Mouse (Mus musculus): Measurements from ENCODE around the gene Acot11. TPM values are rescaled to one million over a fixed set of nuclear protein-coding genes. Genes with fewer than 3 reads are reported as not detected.
"Not testable (repeated sequence)": the region's sequence is repeated elsewhere in the genome, so short reads cannot be mapped to it uniquely, and the experiment has no call there.

Acot11 gene
- polyA plus RNA-seq, 1 experiment from 2014 or later: 3.9 TPM

DNA sequence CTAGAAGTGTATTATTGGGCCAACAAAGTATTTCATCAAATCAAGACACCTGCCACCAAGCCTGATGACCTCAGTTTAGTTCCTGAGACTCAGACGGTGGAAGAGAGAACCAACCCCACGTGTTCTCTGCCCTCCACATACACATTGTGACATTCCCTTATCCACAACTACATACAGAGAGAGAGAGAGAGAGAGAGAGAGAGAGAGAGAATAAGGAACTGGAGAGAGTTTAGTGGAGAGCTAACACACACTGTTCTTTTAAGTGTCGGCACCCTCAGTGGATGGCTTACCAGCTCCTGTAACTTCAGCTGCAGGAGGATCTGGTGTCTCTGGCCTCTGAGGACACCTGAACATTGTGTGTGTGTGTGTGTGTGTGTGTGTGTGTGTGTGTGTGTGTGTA is 2.5 kb upstream of the Acot11 start:
- Histone ChIP-seq H3K36me3 (no peaks in the 10 kb centered on the region), H3K4me1 (peaks cover 13% of the 10 kb centered on the region), H3K27ac (replicated peaks) (no peak overlapping the region), H3K4me3 (no peak overlapping the region), H3K4me2 (no peak overlapping the region), H3K27me3 (replicated peaks) (peaks cover 5% of the 10 kb centered on the region; the same call in 1 of the 2 replicates), H3K9ac (no peak overlapping the region), H3K9me3 (peaks cover 4% of the 10 kb centered on the region; the same call in 1 of the 2 replicates)
- no peak for ATAC-seq (ENCODE audit: extremely low read depth, insufficient number of reproducible peaks, low FRiP score, low TSS enrichment)
- WGBS: 69% methylated on average over 3 of the region's 3 CpGs

DNA sequence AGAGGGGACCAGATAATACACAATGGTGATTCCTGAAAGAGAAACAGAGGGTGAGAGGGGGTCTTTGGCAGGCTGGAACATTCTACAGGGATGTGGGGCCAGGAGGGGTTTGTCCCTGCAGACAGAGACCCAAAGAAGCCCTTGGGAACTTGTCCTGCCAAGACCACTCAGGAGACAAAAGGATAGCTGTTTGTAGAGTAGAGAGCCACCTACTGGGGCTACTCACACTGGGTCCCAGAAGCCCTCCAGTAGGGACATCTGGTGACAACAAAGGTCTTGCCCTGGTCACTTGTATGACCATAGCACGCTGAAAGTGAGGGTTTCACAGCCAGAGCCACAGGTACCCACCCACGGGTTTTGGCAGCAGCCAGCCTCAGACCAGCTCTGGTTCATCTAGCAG is 1.1 kb upstream of the Acot11 start:
- H3K36me3 ChIP-seq: no peaks in the 10 kb centered on the region
- H3K27me3 ChIP-seq (replicated peaks): peaks cover 5% of the 10 kb centered on the region; the same call in 1 of the 2 replicates
- ATAC-seq (ENCODE audit: extremely low read depth, insufficient number of reproducible peaks, low FRiP score, low TSS enrichment): no peak
- no peak overlapping the region for H3K4me3 ChIP-seq
- no peak overlapping the region for H3K9ac ChIP-seq
- H3K27ac ChIP-seq (replicated peaks): no peak overlapping the region
- H3K4me1 ChIP-seq: peaks cover 13% of the 10 kb centered on the region
- peak overlapping the region; percentile 70; the same call in 1 of the 2 replicates for H3K4me2 ChIP-seq
- 38% methylated on average over 2 of the region's 2 CpGs for WGBS
- peaks cover 4% of the 10 kb centered on the region; the same call in 1 of the 2 replicates for H3K9me3 ChIP-seq

DNA sequence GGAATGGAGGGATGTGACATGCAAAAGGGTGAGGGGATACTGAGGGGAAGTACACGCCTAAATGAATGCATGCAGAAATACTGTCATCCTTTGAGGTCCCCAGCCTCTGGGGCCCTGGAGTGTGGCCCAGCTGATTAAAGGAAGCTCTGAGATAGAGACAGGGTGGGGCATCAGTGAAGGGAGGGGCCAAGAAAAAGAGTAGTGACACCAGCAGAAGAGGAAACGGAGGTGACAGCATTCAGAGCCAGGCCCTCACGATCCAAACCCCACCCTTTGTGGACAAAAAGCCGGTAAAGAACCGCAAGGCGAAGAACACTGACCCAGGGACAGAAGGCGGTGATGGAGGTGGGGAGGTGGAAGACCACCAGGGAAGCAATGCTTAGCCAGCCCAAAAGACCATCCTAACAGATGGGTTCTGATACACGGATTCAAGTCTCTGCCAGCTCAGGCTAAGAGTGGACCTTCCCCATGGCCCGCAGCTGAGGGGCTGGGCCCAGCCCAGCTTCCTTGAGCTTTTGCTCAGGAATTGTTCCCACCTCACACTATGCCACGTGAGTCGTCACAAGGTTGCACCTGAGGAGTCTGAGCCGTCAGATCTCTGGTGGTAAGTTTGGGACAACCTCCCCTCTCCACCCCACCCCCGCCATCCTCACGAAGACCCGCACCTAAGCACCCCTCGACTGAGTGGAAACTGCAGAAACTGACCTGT is 443 bp downstream of the Acot11 start:
- no peaks in the 10 kb centered on the region for H3K9me3 ChIP-seq
- no peaks in the 10 kb centered on the region for H3K36me3 ChIP-seq
- H3K4me3 ChIP-seq: peak overlapping the region; percentile 48
- 21% methylated on average over 16 of the region's 16 CpGs for WGBS
- H3K27ac ChIP-seq (replicated peaks): peak overlapping the region; percentile 50
- peaks cover 23% of the 10 kb centered on the region for H3K4me1 ChIP-seq
- H3K27me3 ChIP-seq (replicated peaks): peaks cover 5% of the 10 kb centered on the region; the same call in 1 of the 2 replicates
- H3K4me2 ChIP-seq: peak overlapping the region; percentile 70
- peak; percentile 20; the same call in 1 of the 2 replicates for ATAC-seq (ENCODE audit: extremely low read depth, insufficient number of reproducible peaks, low FRiP score, low TSS enrichment)
- H3K9ac ChIP-seq: peak overlapping the region; percentile 76

DNA sequence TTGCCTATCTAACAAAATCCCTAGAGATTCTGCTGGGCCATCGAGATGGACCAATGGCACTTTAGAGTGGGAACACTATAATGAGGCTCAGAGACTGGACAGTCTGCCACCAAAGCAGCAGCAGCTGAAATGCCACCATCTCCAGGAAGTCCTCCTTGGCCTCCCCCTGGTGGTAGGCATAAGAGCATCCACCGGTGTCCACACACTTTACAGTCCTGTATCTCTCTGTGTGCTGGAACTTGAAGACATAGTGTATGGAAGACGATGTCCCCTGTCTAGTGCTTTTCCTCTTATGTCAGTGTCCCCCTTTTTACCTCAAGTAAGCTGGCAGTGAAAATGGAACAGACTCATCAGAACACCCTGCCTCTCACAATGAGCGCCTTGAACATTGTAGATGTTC is 1.0 kb downstream of the Acot11 start:
- Histone ChIP-seq H3K9me3 (no peaks in the 10 kb centered on the region), H3K4me1 (peaks cover 29% of the 10 kb centered on the region), H3K27ac (replicated peaks) (no peak overlapping the region), H3K4me2 (peak overlapping the region; percentile 70), H3K9ac (no peak overlapping the region), H3K27me3 (replicated peaks) (peaks cover 5% of the 10 kb centered on the region; the same call in 1 of the 2 replicates), H3K36me3 (no peaks in the 10 kb centered on the region), H3K4me3 (peak overlapping the region; percentile 48; the same call in 1 of the 2 replicates)
- 67% methylated on average over 4 of the region's 4 CpGs for WGBS
- ATAC-seq (ENCODE audit: extremely low read depth, insufficient number of reproducible peaks, low FRiP score, low TSS enrichment): no peak

DNA sequence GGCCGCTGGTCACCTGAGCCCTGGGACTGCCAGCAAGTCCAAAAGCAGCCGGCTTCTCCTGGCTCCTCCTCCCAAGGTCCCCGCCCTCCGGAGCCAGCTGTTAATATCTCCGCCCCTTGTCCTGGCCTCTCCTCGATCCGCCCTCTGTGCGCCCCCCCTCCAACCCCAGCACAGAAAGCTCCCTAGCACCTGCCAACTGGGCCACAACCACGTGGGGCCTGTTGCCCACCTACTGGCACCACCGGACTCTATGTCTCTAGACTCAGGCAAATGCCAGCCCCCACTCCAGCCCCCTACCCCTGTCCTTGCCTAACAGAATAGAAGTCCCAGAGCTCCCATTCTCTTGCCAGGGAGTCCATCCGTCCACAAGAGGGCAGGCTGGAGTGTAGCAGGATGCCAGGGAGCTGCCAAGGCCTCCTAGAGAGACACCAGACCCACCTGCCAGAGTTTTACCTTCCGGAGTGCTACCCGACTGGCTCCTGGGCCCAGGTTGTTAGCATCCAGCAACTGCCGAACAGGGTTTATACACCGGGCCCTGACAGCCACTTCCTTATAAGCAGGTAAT is 4.9 kb downstream of the Acot11 start:
- H3K9ac ChIP-seq: peak overlapping the region; percentile 71
- no peaks in the 10 kb centered on the region for H3K9me3 ChIP-seq
- peaks cover 31% of the 10 kb centered on the region for H3K4me1 ChIP-seq
- H3K27me3 ChIP-seq (replicated peaks): peaks cover 5% of the 10 kb centered on the region; the same call in 1 of the 2 replicates
- peak overlapping the region; percentile 61; the same call in 1 of the 2 replicates for H3K27ac ChIP-seq (replicated peaks)
- H3K4me2 ChIP-seq: peak overlapping the region; percentile 66
- peak overlapping the region; percentile 42 for H3K4me3 ChIP-seq
- H3K36me3 ChIP-seq: no peaks in the 10 kb centered on the region
- 9% methylated on average over 15 of the region's 15 CpGs for WGBS
- peak; percentile 81; the same call in 1 of the 2 replicates for ATAC-seq (ENCODE audit: extremely low read depth, insufficient number of reproducible peaks, low FRiP score, low TSS enrichment)

DNA sequence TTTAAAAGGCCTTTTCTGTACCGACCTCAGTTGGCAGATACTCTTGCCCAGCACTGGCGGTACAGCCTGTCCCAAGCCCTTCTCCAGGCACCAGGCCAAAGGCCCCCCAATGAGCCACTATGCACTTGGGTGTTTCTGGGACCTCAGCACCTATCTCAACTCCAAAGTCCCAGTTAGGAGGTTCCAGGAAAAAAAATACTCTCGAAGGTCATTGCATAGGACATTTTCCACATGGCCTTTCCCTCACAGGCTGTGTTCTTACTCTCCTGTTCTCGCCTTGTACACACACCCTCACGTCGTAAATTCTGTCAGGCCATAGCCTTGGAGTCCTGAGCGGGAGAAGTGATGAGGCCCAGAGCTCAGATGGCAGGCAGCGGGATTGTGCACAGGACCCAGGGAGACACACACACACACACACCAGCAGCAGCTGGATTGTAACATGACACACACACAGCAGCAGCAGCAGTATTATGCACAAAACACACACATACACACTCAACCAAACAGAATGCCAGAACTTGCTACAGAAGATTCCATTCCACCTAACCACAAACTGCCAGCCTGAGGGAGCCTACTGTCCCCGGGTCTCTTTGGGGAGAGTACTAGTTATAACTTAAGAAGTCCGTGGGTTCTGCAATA is 5.8 kb downstream of the Acot11 start:
- no peaks in the 10 kb centered on the region for H3K9me3 ChIP-seq
- H3K4me2 ChIP-seq: peak overlapping the region; percentile 66
- peaks cover 23% of the 10 kb centered on the region for H3K4me1 ChIP-seq
- H3K9ac ChIP-seq: peak overlapping the region; percentile 71
- WGBS: 35% methylated on average over 10 of the region's 10 CpGs
- peak overlapping the region; percentile 42 for H3K4me3 ChIP-seq
- no peaks in the 10 kb centered on the region for H3K36me3 ChIP-seq
- ATAC-seq (ENCODE audit: extremely low read depth, insufficient number of reproducible peaks, low FRiP score, low TSS enrichment): no peak
- peak overlapping the region; percentile 61 for H3K27ac ChIP-seq (replicated peaks)
- H3K27me3 ChIP-seq (replicated peaks): no peaks in the 10 kb centered on the region; the same call in 1 of the 2 replicates

DNA sequence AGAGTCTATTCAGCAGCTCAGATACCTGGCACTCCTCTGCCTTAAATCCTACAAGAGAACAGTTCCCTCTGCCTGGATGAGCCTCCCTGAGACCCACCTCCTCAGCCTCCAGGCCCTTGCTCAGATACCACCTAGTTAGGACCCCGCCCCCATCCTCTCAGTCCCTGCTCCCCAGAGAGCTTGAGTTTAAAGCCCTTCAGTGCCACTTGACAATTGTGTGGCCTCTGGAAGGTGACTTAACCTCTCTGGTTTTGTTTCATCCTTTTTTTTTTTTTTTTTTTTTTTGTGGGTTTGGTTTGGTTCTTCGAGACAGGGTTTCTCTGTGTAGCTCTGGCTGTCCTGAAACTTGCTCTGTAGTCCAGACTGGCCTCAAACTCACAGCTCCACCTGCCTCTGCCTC is 9.5 kb downstream of the Acot11 start:
- no peak for ATAC-seq (ENCODE audit: extremely low read depth, insufficient number of reproducible peaks, low FRiP score, low TSS enrichment)
- no peak overlapping the region for H3K27ac ChIP-seq (replicated peaks)
- H3K36me3 ChIP-seq: no peaks in the 10 kb centered on the region
- no peaks in the 10 kb centered on the region for H3K9me3 ChIP-seq
- 88% methylated on average over 2 of the region's 2 CpGs for WGBS
- peaks cover 26% of the 10 kb centered on the region for H3K4me1 ChIP-seq
- H3K4me2 ChIP-seq: no peak overlapping the region
- H3K4me3 ChIP-seq: no peak overlapping the region
- no peak overlapping the region for H3K9ac ChIP-seq
- no peaks in the 10 kb centered on the region for H3K27me3 ChIP-seq (replicated peaks)

DNA sequence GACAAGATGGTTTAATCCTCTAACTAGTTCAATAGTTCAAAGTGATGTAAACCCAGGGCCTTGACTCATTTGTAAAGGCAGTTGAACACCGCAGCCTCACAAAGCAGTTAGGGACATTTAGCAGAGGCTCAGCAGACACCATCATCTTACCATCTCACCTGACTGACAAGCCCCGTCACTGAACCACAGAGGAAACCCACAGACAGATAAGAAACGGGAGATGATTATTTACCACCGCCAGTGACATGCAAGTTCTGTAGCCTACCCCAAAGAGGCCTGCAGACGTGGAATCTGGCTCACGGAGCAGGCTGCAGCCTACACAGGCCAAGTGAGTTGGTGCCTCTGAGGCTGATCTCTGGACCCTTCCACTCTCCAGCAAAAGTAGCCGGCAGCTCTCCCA is 10.6 kb downstream of the Acot11 start:
- Histone ChIP-seq H3K4me1 (peaks cover 26% of the 10 kb centered on the region), H3K4me2 (no peak overlapping the region), H3K36me3 (no peaks in the 10 kb centered on the region), H3K27ac (replicated peaks) (no peak overlapping the region), H3K9ac (no peak overlapping the region), H3K9me3 (no peaks in the 10 kb centered on the region), H3K4me3 (no peak overlapping the region), H3K27me3 (replicated peaks) (no peaks in the 10 kb centered on the region)
- 69% methylated on average over 7 of the region's 7 CpGs for WGBS
- ATAC-seq (ENCODE audit: extremely low read depth, insufficient number of reproducible peaks, low FRiP score, low TSS enrichment): no peak

DNA sequence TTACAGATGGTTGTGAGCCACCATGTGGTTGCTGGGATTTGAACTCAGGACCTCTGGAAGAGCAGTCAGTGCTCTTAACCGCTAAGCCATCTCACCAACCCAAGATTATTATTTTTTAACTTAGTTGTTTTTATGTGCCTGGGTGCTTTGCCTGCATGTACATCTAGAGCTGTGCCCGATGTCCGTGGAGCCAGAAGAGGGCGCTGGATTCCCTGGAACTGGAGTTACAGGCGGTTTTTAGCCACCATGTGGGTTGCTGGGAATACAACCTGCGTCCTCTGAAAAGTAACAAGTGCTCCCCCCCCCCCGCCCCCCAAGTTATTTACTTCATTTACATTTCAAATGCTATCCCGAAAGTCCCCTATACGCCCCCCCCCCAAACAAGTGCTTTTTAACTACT is 11.0 kb downstream of the Acot11 start:
- not testable (repeated sequence) for H3K9ac ChIP-seq; H3K9me3 ChIP-seq; H3K27me3 ChIP-seq (replicated peaks); H3K27ac ChIP-seq (replicated peaks); H3K4me2 ChIP-seq; ATAC-seq (ENCODE audit: extremely low read depth, insufficient number of reproducible peaks, low FRiP score, low TSS enrichment); H3K36me3 ChIP-seq; H3K4me3 ChIP-seq
- WGBS: 90% methylated on average over 9 of the region's 9 CpGs
- H3K4me1 ChIP-seq: peaks cover 26% of the 10 kb centered on the region

DNA sequence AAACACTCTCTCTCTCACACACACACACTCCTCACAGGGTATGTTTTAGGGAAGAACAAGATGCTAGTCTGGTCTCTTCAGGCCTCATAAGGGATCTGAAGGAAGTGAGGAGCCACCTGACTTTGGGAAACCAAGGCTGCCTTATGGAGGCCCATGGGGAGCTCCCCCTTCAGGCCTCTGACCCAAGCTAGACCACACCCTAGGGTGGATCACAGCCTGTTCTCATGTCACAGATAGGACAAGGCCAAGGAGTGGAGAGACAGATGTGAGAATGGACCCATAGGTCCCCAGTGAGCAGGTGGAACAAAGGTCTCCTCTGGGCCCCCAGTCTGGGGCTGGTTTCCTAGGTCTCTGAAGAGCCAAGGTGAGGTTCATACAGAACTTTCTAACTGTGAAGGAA is 12.5 kb downstream of the Acot11 start:
- Histone ChIP-seq H3K36me3 (no peaks in the 10 kb centered on the region), H3K4me2 (no peak overlapping the region), H3K4me3 (no peak overlapping the region), H3K9ac (no peak overlapping the region), H3K27ac (replicated peaks) (no peak overlapping the region), H3K9me3 (no peaks in the 10 kb centered on the region), H3K4me1 (peaks cover 35% of the 10 kb centered on the region), H3K27me3 (replicated peaks) (no peaks in the 10 kb centered on the region)
- no peak for ATAC-seq (ENCODE audit: extremely low read depth, insufficient number of reproducible peaks, low FRiP score, low TSS enrichment)

DNA sequence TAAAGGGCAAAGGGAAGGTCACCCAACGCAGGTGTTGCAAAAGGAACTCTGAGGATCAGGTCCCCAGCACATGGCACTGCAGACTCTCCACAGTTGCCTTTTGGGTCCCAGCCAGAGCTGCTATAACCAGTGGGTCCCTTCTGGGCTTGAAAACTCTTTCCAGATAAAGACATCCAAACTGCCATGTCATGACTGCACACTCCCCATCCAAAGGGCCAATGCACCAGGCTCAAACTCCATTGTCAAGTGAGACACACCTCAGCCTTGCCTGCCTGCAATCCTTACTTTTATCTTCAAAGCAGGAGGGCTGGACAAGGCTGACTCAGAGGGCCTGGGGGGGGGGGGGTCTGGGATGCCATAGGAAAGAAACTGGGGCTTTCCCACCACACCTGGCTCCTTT is 13.9 kb downstream of the Acot11 start:
- no peaks in the 10 kb centered on the region for H3K27me3 ChIP-seq (replicated peaks)
- H3K9me3 ChIP-seq: no peaks in the 10 kb centered on the region
- ATAC-seq (ENCODE audit: extremely low read depth, insufficient number of reproducible peaks, low FRiP score, low TSS enrichment): no peak
- 85% methylated on average over 1 of the region's 1 CpGs for WGBS
- H3K4me3 ChIP-seq: no peak overlapping the region
- H3K4me1 ChIP-seq: peaks cover 48% of the 10 kb centered on the region
- no peaks in the 10 kb centered on the region for H3K36me3 ChIP-seq
- no peak overlapping the region for H3K27ac ChIP-seq (replicated peaks)
- H3K9ac ChIP-seq: no peak overlapping the region
- no peak overlapping the region for H3K4me2 ChIP-seq

Data from heart, embryonic 13.5 days (tissue).